Mouse (Mus musculus) left cerebral cortex, adult 2 months (tissue): ENCODE results near the gene Tec. TPM values are rescaled to one million over a fixed set of nuclear protein-coding genes. Genes with fewer than 3 reads are reported as not detected.

ENCODE experiments used
- DNase-seq, 2 experiments: peaks; one replicate each; pipeline ENCODE4 v3.0.0; 2021 to 2022; ENCODE audit warnings: low spot score in 2 of 2, mixed read lengths in 1 of 2; ENCODE audit errors: extremely low spot score in 1 of 2
- H3K27ac ChIP-seq: fragments of 200-600 bp; 2 replicates; pipeline ENCODE4 v1.8.1; 2022
- H3K4me3 ChIP-seq: fragments of 200-600 bp; 2 replicates; pipeline ENCODE4 v1.8.1; 2022
- CTCF ChIP-seq: fragments of 200-600 bp; IDR thresholded peaks from 2 replicates; pipeline ENCODE4 v1.8.1; 2022; ENCODE audit warnings: antibody characterized with exemption, mild to moderate bottlenecking, moderate library complexity
- intact Hi-C: fragments of 180-260 bp; cut with DNase I; formaldehyde crosslinking; loops from one replicate; pipeline ENCODE4 v1.15.1; 2025
- total RNA-seq, 2 experiments: library from RNA; stranded (reverse); gene quantifications; 2 replicates each; pipeline ENCODE4 v1.2.3; 2021

The Tec gene
- total RNA-seq, 2 experiments from 2014 or later, result 3.4 to 3.8 TPM

DNA sequence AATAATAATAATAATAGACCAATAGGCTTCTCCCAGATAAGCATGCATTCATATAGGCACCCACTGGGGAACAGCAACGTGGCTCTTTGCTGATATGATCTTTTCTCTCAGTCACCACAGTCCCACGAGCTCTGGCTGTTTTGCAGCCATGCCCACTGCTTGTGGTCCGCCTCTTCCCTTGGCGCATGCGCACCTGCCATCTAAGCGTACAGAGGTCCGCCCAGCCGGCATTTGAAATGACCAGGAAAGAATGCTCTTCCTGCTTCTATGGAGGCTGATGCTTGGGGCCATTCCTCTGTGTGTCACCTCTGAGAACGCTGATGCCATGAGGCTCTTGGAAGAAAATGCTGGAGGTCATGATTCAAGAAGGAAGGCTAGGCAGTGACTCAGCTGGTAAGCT lies 5.1 kb downstream of the Tec start:
- intact Hi-C loops, result no loop called here
- no peak for TF ChIP-seq CTCF
- no peak for DNase-seq
- no peak overlapping the region for H3K27ac ChIP-seq
- no peak overlapping the region for H3K4me3 ChIP-seq

- Histone ChIP-seq H3K4me3 (no peak overlapping the region), H3K27ac (no peak overlapping the region)
- intact Hi-C loops, result no loop called here
- no peak for DNase-seq
- no peak for TF ChIP-seq CTCF
Observed at GRCm38 (mm10) chr5:72861726-72862385, 6.4 kb downstream of the Tec start.

- H3K4me3 ChIP-seq, result no peak overlapping the region
- intact Hi-C loops, result no loop called here
Observed at GRCm38 (mm10) chr5:72860899-72861298, 7.4 kb downstream of the Tec start.

GRCm38 (mm10) chr5:72858306-72858705 lies 10.0 kb downstream of the Tec start:
- no peak for DNase-seq
- Histone ChIP-seq H3K4me3 (no peak overlapping the region), H3K27ac (no peak overlapping the region)
- no peak for TF ChIP-seq CTCF
- intact Hi-C loops, result no loop called here

More at GRCm38 (mm10) chr5:72860899-72861298, 7.4 kb downstream of the Tec start:
- no peak; the same call in 1 of the 2 replicates for TF ChIP-seq CTCF
- DNase-seq, result no peak
- H3K27ac ChIP-seq, result no peak overlapping the region

- Histone ChIP-seq H3K27ac (no peak overlapping the region), H3K4me3 (no peak overlapping the region)
- DNase-seq, result no peak
- intact Hi-C loops, result no loop called here
- no peak for TF ChIP-seq CTCF
Observed at GRCm38 (mm10) chr5:72857756-72858155, 10.5 kb downstream of the Tec start.

DNA sequence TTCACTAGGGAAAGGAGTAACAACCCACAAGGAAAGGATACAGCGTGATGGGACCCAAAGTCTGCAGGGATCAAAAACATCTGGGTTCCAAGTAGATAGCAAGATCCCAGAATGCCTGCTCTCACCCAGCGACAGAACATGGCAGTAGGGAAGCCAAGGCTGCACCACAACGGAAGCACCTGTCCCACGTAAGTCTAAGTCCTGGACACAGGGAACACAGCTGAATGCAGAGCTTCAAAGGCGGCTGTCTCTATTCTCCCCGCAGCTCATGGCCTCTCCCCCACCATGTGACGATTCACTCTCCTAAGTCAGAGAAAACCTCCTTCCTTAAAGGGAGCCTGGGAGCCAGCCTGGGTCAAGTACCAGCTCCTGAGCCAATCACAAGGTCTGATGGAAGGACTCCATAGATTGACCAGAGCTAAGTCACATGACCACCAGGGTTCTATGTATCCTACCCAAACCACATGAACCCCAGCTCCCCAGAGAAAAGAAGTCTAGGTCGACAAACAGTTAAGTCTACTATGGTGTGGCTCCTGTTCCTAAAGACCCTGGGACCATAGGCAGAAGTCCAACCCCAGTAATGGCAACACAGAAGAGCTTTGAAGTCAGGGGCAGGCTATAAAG lies 11.9 kb downstream of the Tec start:
- no peak for DNase-seq
- TF ChIP-seq CTCF, result no peak
- H3K4me3 ChIP-seq, result no peak overlapping the region
- no peak overlapping the region for H3K27ac ChIP-seq
- intact Hi-C loops, result no loop called here

DNA sequence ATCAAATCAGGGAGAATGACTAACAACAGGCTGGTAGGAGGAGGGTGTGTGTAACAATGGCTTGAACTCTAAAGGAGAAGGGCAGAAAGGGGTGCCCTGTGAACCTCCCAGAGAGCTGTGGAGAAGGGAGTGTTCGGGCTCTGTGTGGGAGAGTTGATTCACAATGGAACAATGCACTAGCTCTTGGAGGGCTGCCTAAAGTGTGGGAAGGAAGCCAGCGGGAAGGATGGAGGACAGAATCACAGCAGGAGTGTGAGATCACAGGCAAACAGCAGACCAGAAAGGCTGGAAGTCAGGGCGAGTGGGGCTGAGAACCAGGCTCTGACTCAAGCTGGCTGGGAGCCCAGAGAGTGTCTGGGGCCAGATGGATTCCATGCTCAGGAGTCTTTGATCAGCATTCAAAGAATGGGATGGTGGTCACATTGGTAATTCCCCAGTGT lies 12.6 kb downstream of the Tec start:
- no peak for TF ChIP-seq CTCF

GRCm38 (mm10) chr5:72854141-72854990 lies 13.9 kb downstream of the Tec start:
- TF ChIP-seq CTCF, result no peak
- no peak for DNase-seq
- intact Hi-C loops, result no loop called here
- no peak overlapping the region for H3K27ac ChIP-seq
- H3K4me3 ChIP-seq, result no peak overlapping the region

More for the DNA sequence above, 12.6 kb downstream of the Tec start:
- Histone ChIP-seq H3K27ac (no peak overlapping the region), H3K4me3 (no peak overlapping the region)
- DNase-seq, result peak; percentile 75 to 79
- intact Hi-C loops, result no loop called here

DNA sequence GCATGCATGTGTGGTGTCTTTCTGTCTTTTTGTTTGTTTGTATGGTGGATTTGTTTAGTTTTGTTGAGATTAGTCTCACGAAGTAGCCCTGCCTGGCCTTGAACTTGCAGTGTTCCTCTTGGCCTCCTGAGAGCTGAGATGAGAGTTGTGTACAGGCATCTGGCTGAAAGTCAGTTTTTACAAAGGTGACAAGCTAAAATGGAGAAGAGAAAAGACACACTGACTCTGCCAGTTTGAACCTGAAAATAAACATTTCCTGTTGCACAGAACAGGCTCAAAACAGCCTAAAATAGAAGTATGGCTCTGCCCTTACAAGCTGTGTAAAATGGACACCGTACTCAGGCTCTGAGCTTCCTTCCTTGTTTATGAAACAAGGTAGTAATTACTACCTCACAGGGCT lies 14.9 kb downstream of the Tec start:
- H3K4me3 ChIP-seq, result no peak overlapping the region
- no peak overlapping the region for H3K27ac ChIP-seq
- intact Hi-C loops, result no loop called here
- no peak for TF ChIP-seq CTCF
- no peak for DNase-seq

DNA sequence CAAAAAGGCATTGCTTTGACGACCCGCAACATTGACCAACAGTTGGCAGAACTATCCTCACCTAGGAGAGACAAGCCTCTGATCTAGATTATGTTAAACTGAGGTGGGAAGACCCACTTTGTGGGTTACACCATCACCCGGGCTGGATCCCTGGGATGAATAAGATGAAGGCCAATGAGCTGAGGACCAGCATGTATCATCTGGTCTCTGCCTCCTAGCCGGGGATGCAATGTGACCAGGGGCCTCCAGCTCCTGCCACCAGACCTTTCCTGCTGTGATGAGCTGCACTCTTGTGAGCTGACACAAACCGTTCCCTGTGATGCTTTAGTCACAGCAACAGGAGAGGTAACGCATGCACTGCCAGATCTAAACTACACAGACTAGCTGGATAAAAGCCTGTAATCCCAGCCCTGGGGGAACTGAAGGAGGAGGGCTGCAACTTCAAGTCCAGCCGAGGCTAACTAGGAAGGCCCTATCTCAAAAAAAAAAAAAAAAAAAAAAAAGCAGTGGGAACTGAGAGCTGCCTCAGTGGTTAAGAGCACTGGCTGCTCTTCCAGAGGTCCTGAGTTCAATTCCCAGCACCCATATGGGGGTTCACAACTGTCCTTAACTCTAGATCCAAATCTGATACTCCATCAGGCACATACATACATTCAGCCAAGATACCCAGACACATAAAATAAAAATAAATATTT lies 15.8 kb downstream of the Tec start:
- DNase-seq, result no peak
- Histone ChIP-seq H3K27ac (no peak overlapping the region), H3K4me3 (no peak overlapping the region)
- intact Hi-C loops, result no loop called here
- TF ChIP-seq CTCF, result no peak

DNA sequence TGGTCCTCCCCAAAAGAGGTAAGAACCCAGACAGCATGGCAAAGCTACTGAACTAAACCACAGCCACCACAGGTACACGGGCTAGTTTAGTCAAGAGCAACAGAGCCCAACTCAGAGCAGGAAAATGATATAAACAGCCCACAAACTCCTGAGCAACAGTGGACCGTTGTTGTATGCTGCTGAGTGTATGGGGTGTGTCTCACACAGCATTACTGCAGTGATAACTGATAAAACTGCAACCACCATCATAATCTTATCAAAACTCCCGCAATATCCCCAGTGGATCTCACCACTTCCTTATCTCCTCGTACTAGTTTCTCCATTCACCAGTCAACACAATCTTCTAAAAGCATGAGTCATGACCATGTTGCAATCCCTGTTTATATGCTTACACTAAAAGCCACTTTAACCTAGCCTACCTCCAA lies 16.6 kb downstream of the Tec start:
- no peak overlapping the region for H3K4me3 ChIP-seq
- no peak for TF ChIP-seq CTCF
- intact Hi-C loops, result no loop called here
- DNase-seq, result no peak
- H3K27ac ChIP-seq, result no peak overlapping the region
